Mouse (Mus musculus) neural tube, embryonic 12.5 days (tissue): ENCODE data around the gene Mrpl57. TPM values are rescaled to one million over a fixed set of nuclear protein-coding genes. Genes with fewer than 3 reads are reported as not detected.
A peak's percentile ranks its signal among the peaks of the same experiment; 100 is the strongest.
"Not testable (repeated sequence)": the region's sequence is repeated elsewhere in the genome, so short reads cannot be mapped to it uniquely, and the experiment has no call there.

Experiments
- ATAC-seq: fragments of 200-750 bp; cut with Nextera tagmentation; 2 replicates; pipeline ENCODE4 v1.8.0; 2017; ENCODE audit warnings: low read depth, mild to moderate bottlenecking, moderate TSS enrichment, moderate library complexity; ENCODE audit not compliant: low FRiP score
- H3K27ac ChIP-seq: fragments of 300-500 bp; sonication (generic); 2 replicates; pipeline ENCODE4 v1.5.1; 2016
- H3K27me3 ChIP-seq: fragments of 300-500 bp; sonication (generic); replicated peaks from 2 replicates; pipeline ENCODE4 v1.6.1; 2016; ENCODE audit warnings: mild to moderate bottlenecking
- H3K36me3 ChIP-seq: fragments of 300-500 bp; sonication (generic); 2 replicates; pipeline ENCODE4 v1.6.1; 2016; ENCODE audit warnings: mild to moderate bottlenecking
- H3K4me1 ChIP-seq: fragments of 300-500 bp; sonication (generic); 2 replicates; pipeline ENCODE4 v1.6.1; 2016
- H3K4me2 ChIP-seq: fragments of 300-500 bp; sonication (generic); replicated peaks from 2 replicates; pipeline ENCODE4 v1.6.1; 2016; ENCODE audit warnings: mild to moderate bottlenecking
- H3K4me3 ChIP-seq: fragments of 300-500 bp; sonication (generic); 2 replicates; pipeline ENCODE4 v1.5.1; 2016
- H3K9ac ChIP-seq: fragments of 300-500 bp; sonication (generic); 2 replicates; pipeline ENCODE4 v1.6.1; 2016; ENCODE audit warnings: mild to moderate bottlenecking
- H3K9me3 ChIP-seq: fragments of 300-500 bp; sonication (generic); 2 replicates; pipeline ENCODE4 v1.6.1; 2016; ENCODE audit warnings: mild to moderate bottlenecking
- WGBS: fragments of 180-500 bp; shearing (Covaris S2); methylation state at CpG from one replicate; pipeline ENCODE4 v1.1.7; 2016; 5-methylcytosine and 5-hydroxymethylcytosine counted together
- polyA plus RNA-seq: library from polyadenylated mRNA; unstranded; fragments of >200 nt; fragmentation: Nextera tagmentation; extraction: Ambion mirVana; gene quantifications from 2 replicates; pipeline ENCODE4 v1.2.1, GENCODE M21; 2016

Mrpl57 gene
- polyA plus RNA-seq, 1 experiment from 2014 or later, result 129 TPM

GRCm38 (mm10) chr14:57827284-57827683 lies 1.2 kb downstream of the Mrpl57 start:
- no peak for ATAC-seq
- Histone ChIP-seq H3K27me3 (no peaks in the 10 kb centered on the region), H3K4me2 (peak overlapping the region; percentile 77), H3K4me3 (peak overlapping the region; percentile 83; the same call in 1 of the 2 replicates), H3K9me3 (no peaks in the 10 kb centered on the region), H3K27ac (no peak overlapping the region), H3K36me3 (peaks cover 6% of the 10 kb centered on the region; the same call in 1 of the 2 replicates), H3K9ac (0 out of 2 replicates have a peak overlapping the region, but pooled peaks have one; percentile 88), H3K4me1 (peaks cover 10% of the 10 kb centered on the region)
- 81% methylated on average over 1 of the region's 1 CpGs for WGBS

- 97% methylated on average over 2 of the region's 2 CpGs for WGBS
Measured at GRCm38 (mm10) chr14:57833526-57833925, 7.5 kb downstream of the Mrpl57 start.

GRCm38 (mm10) chr14:57835157-57835556 lies 9.1 kb downstream of the Mrpl57 start:
- H3K27me3 ChIP-seq, result no peaks in the 10 kb centered on the region
- no peak overlapping the region for H3K27ac ChIP-seq
- 94% methylated on average over 10 of the region's 10 CpGs for WGBS
- no peaks in the 10 kb centered on the region for H3K4me1 ChIP-seq
- H3K36me3 ChIP-seq, result peaks cover 39% of the 10 kb centered on the region
- H3K9me3 ChIP-seq, result no peaks in the 10 kb centered on the region
- no peak overlapping the region for H3K4me3 ChIP-seq
- no peak for ATAC-seq
- no peak overlapping the region for H3K4me2 ChIP-seq
- H3K9ac ChIP-seq, result no peak overlapping the region

More at GRCm38 (mm10) chr14:57833526-57833925, 7.5 kb downstream of the Mrpl57 start:
- H3K36me3 ChIP-seq, result peaks cover 32% of the 10 kb centered on the region
- no peaks in the 10 kb centered on the region for H3K9me3 ChIP-seq
- ATAC-seq, result no peak
- H3K4me1 ChIP-seq, result no peaks in the 10 kb centered on the region
- no peak overlapping the region for H3K9ac ChIP-seq
- H3K27ac ChIP-seq, result no peak overlapping the region
- H3K27me3 ChIP-seq, result no peaks in the 10 kb centered on the region
- H3K4me2 ChIP-seq, result no peak overlapping the region
- H3K4me3 ChIP-seq, result no peak overlapping the region

GRCm38 (mm10) chr14:57844535-57844934 lies 18.5 kb downstream of the Mrpl57 start:
- Histone ChIP-seq H3K36me3 (peaks cover 35% of the 10 kb centered on the region), H3K9ac (no peak overlapping the region)
- 92% methylated on average over 3 of the region's 3 CpGs for WGBS

GRCm38 (mm10) chr14:57848061-57848460 lies 22.0 kb downstream of the Mrpl57 start:
- peaks cover 37% of the 10 kb centered on the region for H3K36me3 ChIP-seq
- 81% methylated on average over 5 of the region's 5 CpGs for WGBS
- H3K27ac ChIP-seq, H3K9ac ChIP-seq, ATAC-seq, H3K4me3 ChIP-seq, H3K9me3 ChIP-seq, H3K4me2 ChIP-seq, H3K27me3 ChIP-seq, H3K4me1 ChIP-seq: not testable (repeated sequence)

More at GRCm38 (mm10) chr14:57844535-57844934, 18.5 kb downstream of the Mrpl57 start:
- ATAC-seq, result no peak
- Histone ChIP-seq H3K27me3 (no peaks in the 10 kb centered on the region), H3K4me2 (no peak overlapping the region), H3K9me3 (no peaks in the 10 kb centered on the region), H3K4me1 (no peaks in the 10 kb centered on the region), H3K27ac (no peak overlapping the region), H3K4me3 (no peak overlapping the region)

GRCm38 (mm10) chr14:57848646-57849045 lies 22.6 kb downstream of the Mrpl57 start:
- Histone ChIP-seq H3K4me2 (no peak overlapping the region), H3K4me3 (no peak overlapping the region), H3K27ac (no peak overlapping the region), H3K9ac (no peak overlapping the region), H3K27me3 (no peaks in the 10 kb centered on the region), H3K9me3 (no peaks in the 10 kb centered on the region), H3K36me3 (peaks cover 37% of the 10 kb centered on the region), H3K4me1 (no peaks in the 10 kb centered on the region)
- WGBS, result 94% methylated on average over 2 of the region's 2 CpGs
- ATAC-seq, result no peak

- no peaks in the 10 kb centered on the region for H3K4me1 ChIP-seq
- no peaks in the 10 kb centered on the region for H3K9me3 ChIP-seq
- H3K27ac ChIP-seq, result no peak overlapping the region
- H3K9ac ChIP-seq, result no peak overlapping the region
- 94% methylated on average over 3 of the region's 3 CpGs for WGBS
- no peak overlapping the region for H3K4me2 ChIP-seq
- no peaks in the 10 kb centered on the region for H3K27me3 ChIP-seq
- peaks cover 32% of the 10 kb centered on the region for H3K36me3 ChIP-seq
- ATAC-seq, result no peak
- no peak overlapping the region for H3K4me3 ChIP-seq
Measured at GRCm38 (mm10) chr14:57850330-57850729, 24.3 kb downstream of the Mrpl57 start.

- H3K4me3 ChIP-seq, result no peak overlapping the region
- no peaks in the 10 kb centered on the region for H3K4me1 ChIP-seq
- H3K9me3 ChIP-seq, result no peaks in the 10 kb centered on the region
- 71% methylated on average over 2 of the region's 2 CpGs for WGBS
- H3K27ac ChIP-seq, result no peak overlapping the region
- no peak overlapping the region for H3K4me2 ChIP-seq
- peaks cover 32% of the 10 kb centered on the region for H3K36me3 ChIP-seq
- H3K27me3 ChIP-seq, result no peaks in the 10 kb centered on the region
- no peak overlapping the region for H3K9ac ChIP-seq
- no peak for ATAC-seq
Measured at GRCm38 (mm10) chr14:57852961-57853360, 26.9 kb downstream of the Mrpl57 start.

- not testable (repeated sequence) for H3K4me1 ChIP-seq, H3K9me3 ChIP-seq, H3K27ac ChIP-seq, H3K4me2 ChIP-seq, H3K4me3 ChIP-seq, H3K9ac ChIP-seq, H3K27me3 ChIP-seq, ATAC-seq
- H3K36me3 ChIP-seq, result peaks cover 27% of the 10 kb centered on the region
Measured at GRCm38 (mm10) chr14:57856037-57856436, 30.0 kb downstream of the Mrpl57 start.

GRCm38 (mm10) chr14:57858601-57859000 lies 32.6 kb downstream of the Mrpl57 start:
- no peaks in the 10 kb centered on the region for H3K4me1 ChIP-seq
- peaks cover 25% of the 10 kb centered on the region for H3K36me3 ChIP-seq
- no peak overlapping the region for H3K9ac ChIP-seq
- WGBS, result 93% methylated on average over 2 of the region's 2 CpGs
- H3K27me3 ChIP-seq, result no peaks in the 10 kb centered on the region
- no peaks in the 10 kb centered on the region for H3K9me3 ChIP-seq
- no peak overlapping the region for H3K27ac ChIP-seq
- ATAC-seq, result no peak
- no peak overlapping the region for H3K4me3 ChIP-seq
- no peak overlapping the region for H3K4me2 ChIP-seq

- Histone ChIP-seq H3K4me1 (no peaks in the 10 kb centered on the region), H3K4me3 (no peak overlapping the region), H3K4me2 (no peak overlapping the region), H3K27ac (no peak overlapping the region), H3K9ac (no peak overlapping the region), H3K9me3 (no peaks in the 10 kb centered on the region), H3K36me3 (peaks cover 27% of the 10 kb centered on the region), H3K27me3 (no peaks in the 10 kb centered on the region)
- ATAC-seq, result no peak
Measured at GRCm38 (mm10) chr14:57859520-57859919, 33.5 kb downstream of the Mrpl57 start.

- H3K4me2 ChIP-seq, result no peak overlapping the region
- 89% methylated on average over 4 of the region's 4 CpGs for whole genome bisulfite sequencing
- H3K4me3 ChIP-seq, result no peak overlapping the region
- no peak overlapping the region for H3K27ac ChIP-seq
- no peaks in the 10 kb centered on the region for H3K9me3 ChIP-seq
- H3K27me3 ChIP-seq, result no peaks in the 10 kb centered on the region
- ATAC-seq, result no peak
- H3K9ac ChIP-seq, result no peak overlapping the region
- no peaks in the 10 kb centered on the region for H3K4me1 ChIP-seq
- peaks cover 36% of the 10 kb centered on the region for H3K36me3 ChIP-seq
Measured at GRCm38 (mm10) chr14:57861987-57862412, 36.0 kb downstream of the Mrpl57 start.

GRCm38 (mm10) chr14:57863129-57863528 lies 37.1 kb downstream of the Mrpl57 start:
- Histone ChIP-seq H3K9ac (no peak overlapping the region), H3K36me3 (peaks cover 32% of the 10 kb centered on the region), H3K4me2 (no peak overlapping the region), H3K4me3 (no peak overlapping the region), H3K27me3 (no peaks in the 10 kb centered on the region), H3K27ac (no peak overlapping the region), H3K4me1 (no peaks in the 10 kb centered on the region), H3K9me3 (no peaks in the 10 kb centered on the region)
- no peak for ATAC-seq
- WGBS, result 87% methylated on average over 2 of the region's 2 CpGs
